Mouse (Mus musculus): ENCODE results near the gene Klk10. TPM values are rescaled to one million over a fixed set of nuclear protein-coding genes. Genes with fewer than 3 reads are reported as not detected.

Gene Klk10
- polyA plus RNA-seq (2015; fragmentation: Nextera tagmentation; extraction: Ambion mirVana), result 0.21 and 0.30 TPM in 2 replicates

GRCm38 (mm10) chr7:43780746-43781145 is at the start of gene Klk10:
Gene Klk10 (plus strand): TSS chr7:43781035.
- ATAC-seq, result no peak
- H3K4me1 ChIP-seq (ENCODE audit: control insufficient read depth, insufficient read depth, low read depth, low read length), result peaks cover 5% of the 10 kb centered on the region; the same call in 1 of the 2 replicates
- H3K27ac ChIP-seq (ENCODE audit: low read depth, low read length), result no peak within 1 kb of the TSS
- no peak within 1 kb of the TSS for H3K4me2 ChIP-seq (ENCODE audit: low read length)
- WGBS, result 55% methylated on average over 5 of the region's 5 CpGs
- H3K27me3 ChIP-seq (replicated peaks; ENCODE audit: control insufficient read depth, insufficient read depth, low read length), result no peaks in the 10 kb centered on the region
- no peaks in the 10 kb centered on the region for H3K9me3 ChIP-seq (ENCODE audit: control insufficient read depth, low read length)
- H3K4me3 ChIP-seq (ENCODE audit: low read length), result no peak within 1 kb of the TSS
- no peak within 1 kb of the TSS for H3K9ac ChIP-seq (ENCODE audit: low read depth, low read length)
- H3K36me3 ChIP-seq (ENCODE audit: control insufficient read depth, insufficient read depth, low read length), result no peaks in the 10 kb centered on the region

GRCm38 (mm10) chr7:43747788-43748187 is 33.0 kb upstream of the Klk10 start:
- no peak overlapping the region for H3K27ac ChIP-seq (ENCODE audit: low read depth, low read length)
- ATAC-seq, result no peak
- no peak overlapping the region for H3K9ac ChIP-seq (ENCODE audit: low read depth, low read length)
- no peaks in the 10 kb centered on the region for H3K4me1 ChIP-seq (ENCODE audit: control insufficient read depth, insufficient read depth, low read depth, low read length)
- 28% methylated on average over 1 of the region's 1 CpGs for WGBS
- no peak overlapping the region for H3K4me3 ChIP-seq (ENCODE audit: low read length)
- H3K27me3 ChIP-seq (replicated peaks; ENCODE audit: control insufficient read depth, insufficient read depth, low read length), result no peaks in the 10 kb centered on the region
- H3K9me3 ChIP-seq (ENCODE audit: control insufficient read depth, low read length), result no peaks in the 10 kb centered on the region
- H3K4me2 ChIP-seq (ENCODE audit: low read length), result no peak overlapping the region
- H3K36me3 ChIP-seq (ENCODE audit: control insufficient read depth, insufficient read depth, low read length), result no peaks in the 10 kb centered on the region

GRCm38 (mm10) chr7:43752806-43753205 is 28.0 kb upstream of the Klk10 start:
- Histone ChIP-seq H3K27me3 (replicated peaks; ENCODE audit: control insufficient read depth, insufficient read depth, low read length) (no peaks in the 10 kb centered on the region), H3K36me3 (ENCODE audit: control insufficient read depth, insufficient read depth, low read length) (no peaks in the 10 kb centered on the region), H3K27ac (ENCODE audit: low read depth, low read length) (no peak overlapping the region), H3K9me3 (ENCODE audit: control insufficient read depth, low read length) (no peaks in the 10 kb centered on the region), H3K4me3 (ENCODE audit: low read length) (no peak overlapping the region), H3K4me1 (ENCODE audit: control insufficient read depth, insufficient read depth, low read depth, low read length) (no peaks in the 10 kb centered on the region), H3K9ac (ENCODE audit: low read depth, low read length) (no peak overlapping the region), H3K4me2 (ENCODE audit: low read length) (no peak overlapping the region)
- no peak for ATAC-seq
- 78% methylated on average over 2 of the region's 2 CpGs for WGBS

- Histone ChIP-seq H3K4me2 (ENCODE audit: low read length) (no peak overlapping the region), H3K27ac (ENCODE audit: low read depth, low read length) (no peak overlapping the region), H3K36me3 (ENCODE audit: control insufficient read depth, insufficient read depth, low read length) (no peaks in the 10 kb centered on the region), H3K27me3 (replicated peaks; ENCODE audit: control insufficient read depth, insufficient read depth, low read length) (no peaks in the 10 kb centered on the region), H3K9ac (ENCODE audit: low read depth, low read length) (no peak overlapping the region), H3K4me1 (ENCODE audit: control insufficient read depth, insufficient read depth, low read depth, low read length) (no peaks in the 10 kb centered on the region), H3K9me3 (ENCODE audit: control insufficient read depth, low read length) (no peaks in the 10 kb centered on the region), H3K4me3 (ENCODE audit: low read length) (no peak overlapping the region)
- peak; percentile 70; the same call in 1 of the 2 replicates for ATAC-seq
- WGBS, result 42% methylated on average over 8 of the region's 8 CpGs
Observed at GRCm38 (mm10) chr7:43766484-43766883, 14.4 kb upstream of the Klk10 start.

- no peaks in the 10 kb centered on the region for H3K4me1 ChIP-seq (ENCODE audit: control insufficient read depth, insufficient read depth, low read depth, low read length)
- H3K9me3 ChIP-seq (ENCODE audit: control insufficient read depth, low read length), result no peaks in the 10 kb centered on the region
- H3K27ac ChIP-seq (ENCODE audit: low read depth, low read length), result no peak within 1 kb of the TSS
- no peaks in the 10 kb centered on the region for H3K36me3 ChIP-seq (ENCODE audit: control insufficient read depth, insufficient read depth, low read length)
- 78% methylated on average over 4 of the region's 4 CpGs for WGBS
- ATAC-seq, result no peak
- no peaks in the 10 kb centered on the region for H3K27me3 ChIP-seq (replicated peaks; ENCODE audit: control insufficient read depth, insufficient read depth, low read length)
- no peak within 1 kb of the TSS for H3K4me2 ChIP-seq (ENCODE audit: low read length)
- H3K9ac ChIP-seq (ENCODE audit: low read depth, low read length), result no peak within 1 kb of the TSS
- no peak within 1 kb of the TSS for H3K4me3 ChIP-seq (ENCODE audit: low read length)
Observed at GRCm38 (mm10) chr7:43768597-43768996, 12.2 kb upstream of the Klk10 start, which contains the start of gene Klk12. Gene Klk12 (plus strand): TSS chr7:43768897.

- WGBS, result 95% methylated on average over 8 of the region's 8 CpGs
- ATAC-seq, result no peak
- H3K36me3 ChIP-seq (ENCODE audit: control insufficient read depth, insufficient read depth, low read length), result no peaks in the 10 kb centered on the region
- no peaks in the 10 kb centered on the region for H3K27me3 ChIP-seq (replicated peaks; ENCODE audit: control insufficient read depth, insufficient read depth, low read length)
- H3K9ac ChIP-seq (ENCODE audit: low read depth, low read length), result no peak overlapping the region
- no peaks in the 10 kb centered on the region for H3K4me1 ChIP-seq (ENCODE audit: control insufficient read depth, insufficient read depth, low read depth, low read length)
- no peak overlapping the region for H3K27ac ChIP-seq (ENCODE audit: low read depth, low read length)
- no peak overlapping the region for H3K4me2 ChIP-seq (ENCODE audit: low read length)
- no peaks in the 10 kb centered on the region for H3K9me3 ChIP-seq (ENCODE audit: control insufficient read depth, low read length)
- no peak overlapping the region for H3K4me3 ChIP-seq (ENCODE audit: low read length)
Observed at GRCm38 (mm10) chr7:43769636-43770035, 11.2 kb upstream of the Klk10 start.

- no peaks in the 10 kb centered on the region for H3K27me3 ChIP-seq (replicated peaks; ENCODE audit: control insufficient read depth, insufficient read depth, low read length)
- H3K9me3 ChIP-seq (ENCODE audit: control insufficient read depth, low read length), result no peaks in the 10 kb centered on the region
- no peak overlapping the region for H3K27ac ChIP-seq (ENCODE audit: low read depth, low read length)
- no peak overlapping the region for H3K4me2 ChIP-seq (ENCODE audit: low read length)
- no peaks in the 10 kb centered on the region for H3K36me3 ChIP-seq (ENCODE audit: control insufficient read depth, insufficient read depth, low read length)
- no peak overlapping the region for H3K9ac ChIP-seq (ENCODE audit: low read depth, low read length)
- ATAC-seq, result no peak
- H3K4me3 ChIP-seq (ENCODE audit: low read length), result no peak overlapping the region
- H3K4me1 ChIP-seq (ENCODE audit: control insufficient read depth, insufficient read depth, low read depth, low read length), result no peaks in the 10 kb centered on the region
- WGBS, result 95% methylated on average over 10 of the region's 10 CpGs
Observed at GRCm38 (mm10) chr7:43770701-43771100, 10.1 kb upstream of the Klk10 start.

GRCm38 (mm10) chr7:43771916-43772315 is 8.9 kb upstream of the Klk10 start:
- ATAC-seq, result no peak
- no peaks in the 10 kb centered on the region for H3K9me3 ChIP-seq (ENCODE audit: control insufficient read depth, low read length)
- H3K27me3 ChIP-seq (replicated peaks; ENCODE audit: control insufficient read depth, insufficient read depth, low read length), result no peaks in the 10 kb centered on the region
- H3K36me3 ChIP-seq (ENCODE audit: control insufficient read depth, insufficient read depth, low read length), result no peaks in the 10 kb centered on the region
- no peak overlapping the region for H3K27ac ChIP-seq (ENCODE audit: low read depth, low read length)
- 93% methylated on average over 6 of the region's 6 CpGs for WGBS
- no peaks in the 10 kb centered on the region for H3K4me1 ChIP-seq (ENCODE audit: control insufficient read depth, insufficient read depth, low read depth, low read length)
- no peak overlapping the region for H3K4me2 ChIP-seq (ENCODE audit: low read length)
- H3K4me3 ChIP-seq (ENCODE audit: low read length), result no peak overlapping the region
- no peak overlapping the region for H3K9ac ChIP-seq (ENCODE audit: low read depth, low read length)

- H3K27me3 ChIP-seq (replicated peaks; ENCODE audit: control insufficient read depth, insufficient read depth, low read length), result no peaks in the 10 kb centered on the region
- no peak overlapping the region for H3K4me2 ChIP-seq (ENCODE audit: low read length)
- H3K4me1 ChIP-seq (ENCODE audit: control insufficient read depth, insufficient read depth, low read depth, low read length), result no peaks in the 10 kb centered on the region
- no peak overlapping the region for H3K4me3 ChIP-seq (ENCODE audit: low read length)
- WGBS, result 73% methylated on average over 3 of the region's 3 CpGs
- H3K9ac ChIP-seq (ENCODE audit: low read depth, low read length), result no peak overlapping the region
- no peaks in the 10 kb centered on the region for H3K36me3 ChIP-seq (ENCODE audit: control insufficient read depth, insufficient read depth, low read length)
- no peaks in the 10 kb centered on the region for H3K9me3 ChIP-seq (ENCODE audit: control insufficient read depth, low read length)
- no peak for ATAC-seq
- no peak overlapping the region for H3K27ac ChIP-seq (ENCODE audit: low read depth, low read length)
Observed at GRCm38 (mm10) chr7:43772901-43773300, 7.9 kb upstream of the Klk10 start.

GRCm38 (mm10) chr7:43774364-43774763 is 6.5 kb upstream of the Klk10 start, which contains the start of gene Klk11:
Gene Klk11 (plus strand): TSS chr7:43774604.
- WGBS, result 100% methylated on average over 5 of the region's 5 CpGs
- H3K36me3 ChIP-seq (ENCODE audit: control insufficient read depth, insufficient read depth, low read length), result no peaks in the 10 kb centered on the region
- no peak for ATAC-seq

More at GRCm38 (mm10) chr7:43774364-43774763, 6.5 kb upstream of the Klk10 start, which contains the start of gene Klk11:
- H3K4me3 ChIP-seq (ENCODE audit: low read length), result no peak within 1 kb of the TSS
- H3K9ac ChIP-seq (ENCODE audit: low read depth, low read length), result no peak within 1 kb of the TSS
- no peak within 1 kb of the TSS for H3K27ac ChIP-seq (ENCODE audit: low read depth, low read length)
- H3K4me2 ChIP-seq (ENCODE audit: low read length), result no peak within 1 kb of the TSS
- no peaks in the 10 kb centered on the region for H3K4me1 ChIP-seq (ENCODE audit: control insufficient read depth, insufficient read depth, low read depth, low read length)
- H3K27me3 ChIP-seq (replicated peaks; ENCODE audit: control insufficient read depth, insufficient read depth, low read length), result no peaks in the 10 kb centered on the region
- H3K9me3 ChIP-seq (ENCODE audit: control insufficient read depth, low read length), result no peaks in the 10 kb centered on the region

All from hindbrain, embryonic 16.5 days (tissue).